Mouse (Mus musculus) thymus, adult 2 months (tissue): Measurements from ENCODE around the gene Misp. TPM values are rescaled to one million over a fixed set of nuclear protein-coding genes. Genes with fewer than 3 reads are reported as not detected.

ENCODE experiments used
- DNase-seq: peaks from one replicate; pipeline ENCODE4 v3.0.0; 2021
- H3K27ac ChIP-seq: fragments of 200-500 bp; 2 replicates; pipeline ENCODE4 v1.5.1; 2012; ENCODE audit warnings: low read length, control low read depth; ENCODE audit not compliant: control insufficient read depth, insufficient read depth
- H3K27me3 ChIP-seq: fragments of 200-500 bp; 2 replicates; pipeline ENCODE4 v1.6.1; 2012; ENCODE audit warnings: mild to moderate bottlenecking, low read length, moderate library complexity, mixed read lengths; ENCODE audit not compliant: control insufficient read depth, insufficient read depth
- H3K36me3 ChIP-seq: fragments of 200-500 bp; 2 replicates; pipeline ENCODE4 v1.6.1; 2012; ENCODE audit warnings: mild to moderate bottlenecking, low read length, moderate library complexity; ENCODE audit not compliant: control insufficient read depth, insufficient read depth
- H3K4me1 ChIP-seq: fragments of 200-500 bp; replicated peaks from 2 replicates; pipeline ENCODE4 v1.6.1; 2012; ENCODE audit warnings: low read length; ENCODE audit not compliant: control insufficient read depth, insufficient read depth
- H3K4me3 ChIP-seq: fragments of 200-500 bp; 2 replicates; pipeline ENCODE4 v1.5.1; 2012; ENCODE audit warnings: mild to moderate bottlenecking, low read length, control low read depth, moderate library complexity; ENCODE audit not compliant: control insufficient read depth, insufficient read depth
- CTCF ChIP-seq: fragments of 200-500 bp; IDR thresholded peaks from 2 replicates; pipeline ENCODE4 v1.5.1; 2012; ENCODE audit warnings: mild to moderate bottlenecking, control low read depth, low read length, moderate library complexity, borderline replicate concordance; ENCODE audit not compliant: control insufficient read depth, poor library complexity, insufficient read depth; ENCODE audit errors: extremely low read depth
- POLR2A ChIP-seq: fragments of 200-500 bp; IDR thresholded peaks from 2 replicates; pipeline ENCODE4 v1.6.1; 2012; ENCODE audit warnings: mild to moderate bottlenecking, low read length, control low read depth, moderate library complexity; ENCODE audit not compliant: control insufficient read depth, poor library complexity, insufficient read depth; ENCODE audit errors: extremely low read depth
- WGBS: fragments of 180-500 bp; shearing (Covaris S2); methylation state at CpG from one replicate; pipeline ENCODE4 v1.1.7; 2018; 5-methylcytosine and 5-hydroxymethylcytosine counted together
- polyA plus RNA-seq: library from polyadenylated mRNA; depleted of rRNA; stranded (reverse); fragments of >200 nt; gene quantifications from 2 replicates; pipeline ENCODE4 v1.2.3, GENCODE M21; 2012

The Misp gene
- polyA plus RNA-seq, 1 experiment: 6.8 TPM

DNA sequence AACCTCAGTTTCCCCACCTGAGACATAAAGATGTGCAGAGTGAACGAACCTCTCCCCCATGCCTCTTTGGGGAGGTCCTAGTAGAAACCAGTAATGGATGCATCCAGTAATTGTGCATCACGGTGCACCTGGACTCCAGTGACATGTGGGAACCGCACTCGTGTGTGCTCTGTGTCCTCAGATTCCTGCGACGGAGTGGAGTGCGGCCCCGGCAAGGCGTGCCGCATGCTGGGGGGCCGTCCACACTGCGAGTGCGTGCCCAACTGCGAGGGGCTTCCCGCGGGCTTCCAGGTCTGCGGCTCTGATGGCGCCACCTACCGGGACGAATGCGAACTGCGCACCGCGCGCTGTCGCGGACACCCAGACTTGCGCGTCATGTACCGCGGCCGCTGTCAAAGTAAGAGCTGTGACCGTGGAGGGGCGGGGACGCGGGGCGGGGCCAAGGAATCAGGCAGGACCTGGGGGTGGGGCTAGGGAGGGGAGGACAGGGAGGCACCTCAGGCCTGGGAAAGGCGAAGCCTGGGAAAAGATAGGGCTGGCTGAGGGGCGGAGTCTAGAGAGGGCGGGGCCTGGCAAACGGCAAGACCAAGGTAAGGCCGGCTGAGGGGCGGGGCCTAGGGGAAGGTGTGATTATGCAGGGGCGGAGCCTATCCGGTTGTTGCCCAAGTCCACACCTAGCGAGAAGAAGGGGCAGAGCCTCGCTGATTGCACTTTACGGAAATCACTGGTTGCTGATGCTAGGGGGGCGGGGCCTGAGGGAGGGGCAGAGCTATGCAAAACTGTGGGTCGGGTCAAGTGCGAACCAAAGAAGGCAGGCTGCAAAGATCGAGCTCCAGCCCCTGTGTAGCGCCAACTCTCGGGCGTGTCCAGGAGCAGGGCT lies 40.8 kb upstream of the Misp start:
- Histone ChIP-seq H3K27ac (no peak overlapping the region), H3K4me3 (peak overlapping the region; percentile 55), H3K36me3 (no peaks in the 10 kb centered on the region), H3K27me3 (no peaks in the 10 kb centered on the region; the same call in 1 of the 2 replicates), H3K4me1 (peaks cover 39% of the 10 kb centered on the region)
- WGBS: 2% methylated on average over 55 of the region's 55 CpGs
- TF ChIP-seq POLR2A (no peak), CTCF (peak; percentile 96)
- DNase-seq: peak; percentile 92

DNA sequence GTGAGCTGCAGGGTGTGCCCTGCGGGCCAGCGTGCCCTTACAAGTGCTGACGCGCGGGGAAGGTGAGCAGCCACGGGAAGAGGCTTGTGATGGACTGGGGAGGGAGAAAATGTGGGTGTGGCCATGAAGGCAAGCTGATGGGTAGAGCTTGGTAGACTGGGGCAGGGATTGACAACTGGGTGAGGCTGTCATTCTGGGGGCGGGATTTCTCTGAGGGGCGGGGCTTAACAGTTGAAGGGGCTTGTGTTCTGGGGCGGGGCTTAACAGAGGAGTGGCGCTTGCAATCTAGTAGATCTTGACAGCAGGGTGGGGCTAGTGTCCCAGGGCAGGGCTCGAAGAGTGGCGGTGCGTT lies 40.1 kb upstream of the Misp start:
- Histone ChIP-seq H3K36me3 (no peaks in the 10 kb centered on the region), H3K4me3 (peak overlapping the region; percentile 55), H3K27me3 (no peaks in the 10 kb centered on the region; the same call in 1 of the 2 replicates), H3K4me1 (peaks cover 43% of the 10 kb centered on the region), H3K27ac (no peak overlapping the region)
- DNase-seq: no peak
- TF ChIP-seq POLR2A (no peak), CTCF (no peak)
- WGBS: 2% methylated on average over 13 of the region's 13 CpGs

DNA sequence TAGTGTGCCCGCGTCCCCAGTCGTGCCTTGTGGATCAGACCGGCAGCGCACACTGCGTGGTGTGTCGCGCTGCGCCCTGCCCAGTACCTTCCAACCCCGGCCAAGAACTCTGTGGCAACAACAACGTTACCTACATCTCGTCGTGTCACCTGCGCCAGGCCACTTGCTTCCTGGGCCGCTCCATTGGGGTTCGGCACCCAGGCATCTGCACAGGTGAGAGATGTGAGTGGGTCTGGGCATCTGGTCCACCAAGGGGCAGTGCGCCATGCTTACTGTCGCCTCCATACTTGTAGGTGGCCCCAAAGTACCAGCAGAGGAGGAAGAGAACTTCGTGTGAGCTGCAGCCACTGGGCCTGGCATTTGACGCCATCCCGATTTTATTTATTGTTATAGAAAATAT lies 39.6 kb upstream of the Misp start:
- no peaks in the 10 kb centered on the region for H3K27me3 ChIP-seq
- DNase-seq: no peak

DNA sequence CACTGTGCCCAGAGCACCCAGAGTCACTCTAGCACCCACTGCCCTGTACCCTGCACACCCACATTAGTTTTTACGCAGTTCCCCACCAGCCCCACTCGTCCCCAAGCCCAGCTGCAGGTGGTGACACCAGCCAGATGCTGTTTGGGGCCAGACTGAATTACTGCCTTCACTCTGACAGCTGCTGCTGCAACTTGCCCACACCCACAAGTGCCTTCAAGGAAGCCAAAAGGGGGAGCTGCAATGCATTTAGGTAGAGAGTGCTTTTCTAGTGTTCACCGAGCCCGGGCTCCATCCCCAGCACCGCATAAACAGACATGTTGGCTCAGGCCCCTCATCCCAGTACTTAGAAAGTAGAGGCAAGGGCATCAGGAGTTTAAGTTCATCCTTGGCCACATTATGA lies 38.8 kb upstream of the Misp start:
- peak; percentile 67 for DNase-seq
- TF ChIP-seq POLR2A (no peak), CTCF (no peak)
- H3K27ac ChIP-seq: peak overlapping the region; percentile 54
- H3K4me3 ChIP-seq: no peak overlapping the region
- no peaks in the 10 kb centered on the region for H3K27me3 ChIP-seq
- 8% methylated on average over 5 of the region's 5 CpGs for WGBS
- no peaks in the 10 kb centered on the region for H3K36me3 ChIP-seq
- H3K4me1 ChIP-seq: peaks cover 45% of the 10 kb centered on the region

More for the DNA sequence above, 39.6 kb upstream of the Misp start:
- H3K36me3 ChIP-seq: no peaks in the 10 kb centered on the region
- TF ChIP-seq POLR2A: no peak
- no peak for TF ChIP-seq CTCF
- H3K4me1 ChIP-seq: peaks cover 43% of the 10 kb centered on the region
- H3K4me3 ChIP-seq: peak overlapping the region; percentile 19
- H3K27ac ChIP-seq: no peak overlapping the region
- WGBS: 42% methylated on average over 21 of the region's 21 CpGs

DNA sequence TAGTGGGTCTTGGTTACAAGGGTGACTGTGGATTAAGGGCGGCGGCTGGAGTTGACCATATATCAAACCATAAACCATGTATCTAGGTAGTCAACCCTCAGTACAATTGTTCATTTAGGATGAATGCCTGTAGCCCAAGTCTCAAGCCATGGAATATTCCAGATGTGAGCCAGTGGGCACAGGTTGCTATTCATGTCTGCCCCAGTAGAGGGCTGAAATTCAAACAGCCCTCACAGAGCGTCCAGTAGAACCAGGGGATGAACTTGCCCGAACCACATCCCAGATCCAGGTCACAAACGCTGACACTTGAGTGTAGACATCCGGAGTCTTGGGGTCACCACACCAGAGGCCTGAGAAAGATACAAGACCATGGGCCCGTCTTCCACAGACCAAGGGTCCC lies 37.7 kb upstream of the Misp start:
- no peak for TF ChIP-seq POLR2A
- TF ChIP-seq CTCF: no peak
- no peak overlapping the region for H3K4me3 ChIP-seq
- H3K27ac ChIP-seq: no peak overlapping the region
- no peaks in the 10 kb centered on the region for H3K27me3 ChIP-seq
- H3K4me1 ChIP-seq: peaks cover 53% of the 10 kb centered on the region
- WGBS: 93% methylated on average over 7 of the region's 7 CpGs
- no peaks in the 10 kb centered on the region for H3K36me3 ChIP-seq
- no peak for DNase-seq

DNA sequence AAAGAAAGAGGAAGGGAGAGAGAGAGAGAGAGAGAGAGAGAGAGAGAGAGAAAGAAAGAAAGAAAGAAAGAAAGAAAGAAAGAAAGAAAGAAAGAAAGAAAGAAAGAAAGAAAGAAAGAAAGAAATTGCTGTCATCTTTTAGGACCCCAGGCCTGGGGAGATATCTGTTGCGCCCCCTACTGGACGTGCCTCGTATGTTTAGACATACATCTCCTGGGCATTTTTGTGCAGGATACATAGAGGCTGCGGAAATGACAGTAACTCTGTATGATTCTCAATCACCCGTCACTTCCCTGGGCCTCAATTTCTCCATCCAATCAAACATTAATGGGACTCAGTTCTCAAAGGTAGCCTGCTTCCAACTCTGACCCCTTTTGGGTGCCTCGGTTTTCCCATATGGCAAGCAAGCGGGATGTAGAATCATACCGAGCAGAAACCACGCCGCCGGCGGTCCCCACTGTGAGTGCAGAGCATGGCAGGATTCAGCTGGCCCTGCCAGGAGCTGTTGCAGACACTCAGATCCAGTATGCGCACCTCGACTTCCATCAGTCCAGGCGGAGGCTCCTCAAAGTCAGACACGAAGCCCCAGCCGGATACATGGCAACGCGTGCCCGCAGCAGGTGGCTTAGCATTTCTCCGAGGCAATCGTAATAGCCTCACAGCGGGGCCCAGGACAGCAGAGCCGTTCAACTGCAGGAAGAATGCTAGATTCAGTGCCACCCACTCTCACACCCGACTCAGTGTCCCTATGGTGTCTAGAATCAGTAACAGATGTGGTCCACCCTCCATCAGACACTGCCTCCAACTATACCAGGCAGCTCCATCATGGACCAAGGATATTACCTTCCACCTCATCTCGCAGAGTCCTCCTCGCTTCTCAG lies 36.6 kb upstream of the Misp start:
- no peak overlapping the region for H3K4me3 ChIP-seq
- no peaks in the 10 kb centered on the region for H3K36me3 ChIP-seq
- WGBS: 86% methylated on average over 27 of the region's 27 CpGs
- no peaks in the 10 kb centered on the region for H3K27me3 ChIP-seq
- no peak overlapping the region for H3K27ac ChIP-seq
- H3K4me1 ChIP-seq: peaks cover 59% of the 10 kb centered on the region
- no peak for TF ChIP-seq POLR2A
- TF ChIP-seq CTCF: no peak
- peak; percentile 61 for DNase-seq
